Mouse (Mus musculus): ENCODE data around the gene Surf4. TPM values are rescaled to one million over a fixed set of nuclear protein-coding genes. Genes with fewer than 3 reads are reported as not detected.

Surf4 gene
- total and polyA plus RNA-seq, 3 experiments = 109 to 161 (median 140) TPM

- 0 out of 2 replicates have a peak, but pooled peaks have one; percentile 33 for TF ChIP-seq ETS1 (conservative IDR thresholded peaks at IDR 0.05; ENCODE audit: low read depth, low read length)
- peak; percentile 39; the same call in 1 of the 2 replicates for TF ChIP-seq NRF1 (IDR thresholded peaks at IDR 0.05; ENCODE audit: low read depth, low read length)
- no peak for TF ChIP-seq EP300 (IDR thresholded peaks at IDR 0.05; ENCODE audit: low read length)
- TF ChIP-seq USF1 (IDR thresholded peaks at IDR 0.05; ENCODE audit: low read depth, low read length) = peak; percentile 80
- peak; percentile 82 for TF ChIP-seq HCFC1 (IDR thresholded peaks at IDR 0.05; ENCODE audit: low read depth, low read length)
- peak; percentile 90 for TF ChIP-seq NELFE (IDR thresholded peaks at IDR 0.05; ENCODE audit: low read depth, low read length)
- peak; percentile 94 for TF ChIP-seq ELF1 (IDR thresholded peaks at IDR 0.05; ENCODE audit: low read depth, low read length)
- 0 out of 2 replicates have a peak, but pooled peaks have one; percentile 60 for TF ChIP-seq KAT2A (IDR thresholded peaks at IDR 0.05; ENCODE audit: insufficient replicate concordance, low read length)
- TF ChIP-seq POLR2A (IDR thresholded peaks at IDR 0.05; ENCODE audit: low read depth, low read length) = peak; percentile 93
- TF ChIP-seq PAX5 (IDR thresholded peaks at IDR 0.05; ENCODE audit: low read length) = no peak
- TF ChIP-seq SIN3A (IDR thresholded peaks at IDR 0.05; ENCODE audit: low read length) = peak; percentile 98
- TF ChIP-seq RCOR1 (conservative IDR thresholded peaks at IDR 0.05; ENCODE audit: low read depth, low read length) = no peak
- peak; percentile 93 for TF ChIP-seq MYC (IDR thresholded peaks at IDR 0.05; ENCODE audit: low read depth, low read length)
- no peak for TF ChIP-seq SMC3 (IDR thresholded peaks at IDR 0.05; ENCODE audit: low read depth, low read length)
Measured at GRCm38 (mm10) chr2:26915927-26916728, 17.6 kb downstream of the Surf4 start, which contains the start of the genes Surf2 and Surf1 (continued).

- H3K27me3 ChIP-seq (replicated peaks) = no peaks in the 10 kb centered on the region
- H3K27ac ChIP-seq (ENCODE audit: insufficient read depth, low read depth) = no peak overlapping the region; the same call in 1 of the 2 replicates
- no peaks in the 10 kb centered on the region for H3K9me3 ChIP-seq (replicated peaks; ENCODE audit: low read length)
- peak overlapping the region; percentile 89 for H3K4me2 ChIP-seq (ENCODE audit: insufficient read depth, low read depth, poor library complexity, severe bottlenecking)
- peaks cover 77% of the 10 kb centered on the region for H3K79me2 ChIP-seq (replicated peaks; ENCODE audit: control insufficient read depth, extremely low read depth, insufficient read depth, poor library complexity, severe bottlenecking)
- H3K9ac ChIP-seq (ENCODE audit: insufficient read depth, low read depth) = no peak overlapping the region; the same call in 1 of the 2 replicates
- dilution Hi-C loops (cut with MboI; ENCODE audit: extremely low pct_ligation_motif_present, extremely low pct_unique_long_range_greater_than_20kb, low sequenced_read_pairs) (no loop called here), in situ Hi-C loops (cut with MboI; ENCODE audit: low pct_ligation_motif_present, low pct_unique_long_range_greater_than_20kb, low sequenced_read_pairs) (no loop called here)
- peaks cover 49 to 60% of the 10 kb centered on the region in 2 experiments for H3K36me3 ChIP-seq (replicated peaks in 1 of 2; ENCODE audit: control insufficient read depth in 1 of 2, insufficient read depth in 1 of 2, low read length in 1 of 2)
- H3K4me3 ChIP-seq (replicated peaks in 1 of 3; ENCODE audit: low read depth in 2 of 3, low read length in 2 of 3, poor library complexity in 1 of 3) = peak overlapping the region in 1 of 3 experiments; percentile 30
- DNase-seq (ENCODE audit: extremely low read depth) = no peak
- H3K4me1 ChIP-seq (ENCODE audit: control insufficient read depth in 1 of 2, insufficient read depth in 2 of 2) = peaks cover 17 to 54% of the 10 kb centered on the region in 2 experiments
- 0 out of 2 replicates have a peak, but pooled peaks have one; percentile 18 for TF ChIP-seq MAFK (IDR thresholded peaks at IDR 0.05; ENCODE audit: insufficient replicate concordance, low read length)
- peak; percentile 37 for TF ChIP-seq POLR2A (IDR thresholded peaks at IDR 0.05; ENCODE audit: low read depth, low read length)
- TF ChIP-seq ZNF384 (IDR thresholded peaks at IDR 0.05; ENCODE audit: low read depth, low read length) = no peak
- no peak for TF ChIP-seq GABPA (IDR thresholded peaks at IDR 0.05; ENCODE audit: insufficient replicate concordance, low read depth, low read length)
- peak; percentile 86 for TF ChIP-seq MYC (IDR thresholded peaks at IDR 0.05; ENCODE audit: low read depth, low read length)
- no peak for TF ChIP-seq IRF4 (IDR thresholded peaks at IDR 0.05; ENCODE audit: low read depth, low read length)
- no peak for TF ChIP-seq UBTF (IDR thresholded peaks at IDR 0.05; ENCODE audit: low read depth, low read length)
- no peak for TF ChIP-seq JUND (conservative IDR thresholded peaks at IDR 0.05; ENCODE audit: low read depth, low read length)
- no peak for TF ChIP-seq USF2 (conservative IDR thresholded peaks at IDR 0.05; ENCODE audit: low read depth, low read length)
- TF ChIP-seq NRF1 (IDR thresholded peaks at IDR 0.05; ENCODE audit: low read depth, low read length) = no peak
- TF ChIP-seq RAD21 (IDR thresholded peaks at IDR 0.05; ENCODE audit: low read depth, low read length) = no peak
- no peak for TF ChIP-seq BHLHE40 (IDR thresholded peaks at IDR 0.05; ENCODE audit: low read depth, low read length)
- no peak; the same call in 1 of the 2 replicates for TF ChIP-seq MAX (IDR thresholded peaks at IDR 0.05; ENCODE audit: low read length)
- no peak for TF ChIP-seq EP300 (IDR thresholded peaks at IDR 0.05; ENCODE audit: low read length)
- TF ChIP-seq MEF2A (IDR thresholded peaks at IDR 0.05; ENCODE audit: borderline replicate concordance, low read depth, low read length) = 0 out of 2 replicates have a peak, but pooled peaks have one; percentile 15
- TF ChIP-seq ZC3H11A (IDR thresholded peaks at IDR 0.05; ENCODE audit: low read depth, low read length) = no peak
- no peak for TF ChIP-seq ETS1 (conservative IDR thresholded peaks at IDR 0.05; ENCODE audit: low read depth, low read length)
- no peak for TF ChIP-seq HCFC1 (IDR thresholded peaks at IDR 0.05; ENCODE audit: low read depth, low read length)
- 0 out of 4 replicates have a peak, but pooled peaks of 1 of the 2 experiments have one; percentile 14 for TF ChIP-seq CTCF (conservative IDR thresholded peaks at IDR 0.05 in 1 of 2, IDR thresholded peaks at IDR 0.05 in 1 of 2; ENCODE audit: low read depth in 2 of 2, low read length in 2 of 2)
- peak; percentile 68; the same call in 1 of the 2 replicates for TF ChIP-seq CHD2 (IDR thresholded peaks at IDR 0.05; ENCODE audit: low read length)
- peak; percentile 53; the same call in 1 of the 2 replicates for TF ChIP-seq SIN3A (IDR thresholded peaks at IDR 0.05; ENCODE audit: low read length)
- no peak for TF ChIP-seq JUN (IDR thresholded peaks at IDR 0.05; ENCODE audit: insufficient read depth, low read depth, low read length)
- no peak for TF ChIP-seq ELF1 (IDR thresholded peaks at IDR 0.05; ENCODE audit: low read depth, low read length)
- TF ChIP-seq TCF12 (IDR thresholded peaks at IDR 0.05; ENCODE audit: low read depth, low read length) = no peak
- no peak for TF ChIP-seq PAX5 (IDR thresholded peaks at IDR 0.05; ENCODE audit: low read length)
- no peak for TF ChIP-seq RCOR1 (conservative IDR thresholded peaks at IDR 0.05; ENCODE audit: low read depth, low read length)
- TF ChIP-seq MXI1 (IDR thresholded peaks at IDR 0.05; ENCODE audit: low read depth, low read length) = peak; percentile 57
- TF ChIP-seq NELFE (IDR thresholded peaks at IDR 0.05; ENCODE audit: low read depth, low read length) = peak; percentile 20; the same call in 1 of the 2 replicates
Measured at GRCm38 (mm10) chr2:26914148-26914941, 19.4 kb downstream of the Surf4 start.

All from CH12.LX (cell line).